ENCODE assay signal across 10 mouse cellular contexts in genomic region chr19:23467011-23467410, GRCm38 (mm10).
"Had no signal": no experiment of that assay in that cellular context is flagged by ENCODE, and none has a peak within 500 bp of the region (broad histone marks: within the 10 kb centered on the region; RNA-seq: fewer than 3 reads in every experiment).

No protein-coding gene starts in this region.

- DNase-seq: kidney, adult 18-20 months; kidney, postnatal 10 days; liver; liver, embryonic 13.5 days; liver, postnatal 0 days; midbrain, embryonic 14.5 days; retina, postnatal 1 day; right cerebral cortex, postnatal 4 days; spleen, adult 18-20 months; thymus, postnatal 36 days had no signal

- ATAC-seq: liver, postnatal 0 days had no signal
